Mouse (Mus musculus) left cerebral cortex, adult 2 months (tissue): ENCODE results near the gene 4933424G06Rik. TPM values are rescaled to one million over a fixed set of nuclear protein-coding genes. Genes with fewer than 3 reads are reported as not detected.

ENCODE experiments used
- DNase-seq, 2 experiments: peaks; one replicate each; pipeline ENCODE4 v3.0.0; 2021 to 2022; ENCODE audit warnings: low spot score in 2 of 2, mixed read lengths in 1 of 2; ENCODE audit errors: extremely low spot score in 1 of 2
- H3K27ac ChIP-seq: fragments of 200-600 bp; 2 replicates; pipeline ENCODE4 v1.8.1; 2022
- H3K4me3 ChIP-seq: fragments of 200-600 bp; 2 replicates; pipeline ENCODE4 v1.8.1; 2022
- CTCF ChIP-seq: fragments of 200-600 bp; IDR thresholded peaks from 2 replicates; pipeline ENCODE4 v1.8.1; 2022; ENCODE audit warnings: antibody characterized with exemption, mild to moderate bottlenecking, moderate library complexity
- intact Hi-C: fragments of 180-260 bp; cut with DNase I; formaldehyde crosslinking; loops from one replicate; pipeline ENCODE4 v1.15.1; 2025
- total RNA-seq, 2 experiments: library from RNA; stranded (reverse); gene quantifications; 2 replicates each; pipeline ENCODE4 v1.2.3; 2021

Gene 4933424G06Rik
- total RNA-seq, 2 experiments from 2014 or later: 0.41 TPM; not detected in 1

DNA sequence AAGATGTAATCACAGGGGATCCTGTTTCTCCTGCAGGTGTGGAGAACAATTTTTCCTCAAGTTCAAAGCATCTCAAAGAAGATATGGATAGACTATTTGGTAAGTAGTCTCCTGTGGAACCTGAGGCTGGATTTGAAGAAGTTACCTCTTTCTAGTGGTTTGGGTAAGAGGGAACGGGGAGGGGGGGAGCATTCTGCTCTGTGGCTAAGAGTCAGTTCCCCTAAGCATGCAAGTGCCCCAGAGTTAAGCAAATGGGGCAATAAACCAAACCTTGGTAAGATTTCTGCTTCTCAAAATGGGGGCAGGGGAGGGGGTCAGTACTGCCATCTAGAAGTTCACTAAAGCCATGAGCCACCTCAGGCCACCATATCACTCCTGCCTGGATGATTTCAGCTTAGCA is 8.8 kb downstream of the 4933424G06Rik start:
- H3K4me3 ChIP-seq: no peak overlapping the region
- no peak for TF ChIP-seq CTCF
- no peak overlapping the region for H3K27ac ChIP-seq
- DNase-seq: no peak
- intact Hi-C loops: no loop called here

DNA sequence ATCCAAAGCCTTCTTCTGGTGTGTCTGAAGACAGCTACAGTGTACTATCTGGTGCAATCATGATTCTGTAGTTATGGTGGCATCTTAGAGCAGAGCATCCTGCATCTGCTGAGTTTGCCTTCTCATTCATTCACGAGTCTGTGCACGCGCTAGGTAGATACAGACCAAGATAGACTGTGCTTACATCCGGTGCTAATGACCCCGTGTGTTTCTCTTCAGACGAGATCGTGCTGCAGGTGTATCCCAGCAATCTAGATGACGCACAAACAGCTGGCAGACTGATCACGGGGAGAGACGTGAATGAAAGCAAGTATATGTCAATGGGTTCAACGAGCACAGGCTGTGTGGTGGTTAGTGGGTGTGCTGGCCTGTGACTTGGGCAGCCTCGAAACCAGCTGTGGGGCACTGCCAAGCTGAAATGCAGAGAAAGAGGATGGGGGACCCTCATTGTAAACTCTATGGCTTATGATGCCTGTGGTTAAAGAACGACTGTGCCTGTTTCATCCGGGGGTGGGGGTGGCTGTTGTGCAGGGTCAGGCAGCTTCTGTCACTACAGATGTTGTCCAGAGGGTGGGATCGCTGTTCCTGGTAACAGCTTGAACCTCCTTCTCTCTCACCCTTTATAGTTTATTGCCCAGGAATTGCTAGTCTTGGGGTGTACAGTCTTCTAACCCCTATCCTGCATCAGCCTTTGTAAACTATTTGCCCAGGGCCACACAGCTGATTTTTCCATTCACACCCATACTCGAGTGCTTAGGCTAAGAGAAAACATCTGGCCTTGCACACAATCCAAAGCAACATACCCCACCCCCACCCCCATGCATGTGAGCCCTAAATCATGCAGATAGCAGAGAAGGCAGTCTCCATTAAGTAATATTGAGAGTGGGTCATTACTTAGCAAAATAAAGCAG is 13.5 kb downstream of the 4933424G06Rik start:
- DNase-seq: no peak
- Histone ChIP-seq H3K27ac (no peak overlapping the region), H3K4me3 (no peak overlapping the region)
- intact Hi-C loops: no loop called here
- no peak for TF ChIP-seq CTCF

DNA sequence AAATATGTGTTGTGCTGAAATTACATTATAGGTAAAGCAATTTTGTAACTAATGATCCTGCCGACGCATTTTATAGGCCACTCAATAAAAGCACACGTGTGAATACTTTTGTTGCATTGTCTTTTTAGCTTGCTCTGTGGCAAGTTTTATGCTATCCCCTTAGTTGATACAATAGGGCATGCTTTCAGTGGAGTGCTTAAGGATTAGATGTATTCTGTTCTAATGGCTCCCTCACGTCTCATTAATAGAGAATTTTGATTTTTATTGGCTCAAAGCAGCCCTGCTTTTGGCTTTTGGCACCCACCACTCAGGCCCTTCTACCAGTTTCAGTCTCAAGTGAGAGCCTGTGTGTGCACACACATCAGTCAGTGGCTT is 14.1 kb downstream of the 4933424G06Rik start:
- no peak for DNase-seq
- H3K4me3 ChIP-seq: no peak overlapping the region
- intact Hi-C loops: no loop called here
- H3K27ac ChIP-seq: no peak overlapping the region
- no peak for TF ChIP-seq CTCF

DNA sequence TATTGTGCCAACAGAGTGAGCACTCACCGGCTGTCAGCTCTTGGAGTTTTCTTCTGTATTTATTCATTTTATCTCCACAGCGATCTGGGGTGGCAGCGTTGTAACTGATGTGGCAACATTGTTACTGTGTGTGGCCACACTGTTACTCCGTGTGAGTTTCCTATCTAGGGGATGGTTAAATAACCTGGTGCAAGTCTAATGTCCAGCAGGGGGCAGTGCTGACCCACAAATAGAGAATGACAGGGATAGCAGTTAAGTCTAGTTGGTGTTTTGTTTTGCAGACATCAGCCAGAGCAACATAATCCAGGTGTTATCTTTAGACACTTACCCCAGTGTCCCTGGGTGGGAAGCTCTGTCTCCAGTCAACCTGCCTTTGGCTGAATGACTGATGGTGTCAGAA is 27.4 kb downstream of the 4933424G06Rik start:
- no peak overlapping the region for H3K27ac ChIP-seq
- H3K4me3 ChIP-seq: no peak overlapping the region
- intact Hi-C loops: loop anchor here (1.0 to 10.0 kb wide), 2 partner anchors 513 to 668 kb away; no protein-coding TSS in a partner anchor
- DNase-seq: peak; percentile 77 to 84
- TF ChIP-seq CTCF: peak; percentile 84

DNA sequence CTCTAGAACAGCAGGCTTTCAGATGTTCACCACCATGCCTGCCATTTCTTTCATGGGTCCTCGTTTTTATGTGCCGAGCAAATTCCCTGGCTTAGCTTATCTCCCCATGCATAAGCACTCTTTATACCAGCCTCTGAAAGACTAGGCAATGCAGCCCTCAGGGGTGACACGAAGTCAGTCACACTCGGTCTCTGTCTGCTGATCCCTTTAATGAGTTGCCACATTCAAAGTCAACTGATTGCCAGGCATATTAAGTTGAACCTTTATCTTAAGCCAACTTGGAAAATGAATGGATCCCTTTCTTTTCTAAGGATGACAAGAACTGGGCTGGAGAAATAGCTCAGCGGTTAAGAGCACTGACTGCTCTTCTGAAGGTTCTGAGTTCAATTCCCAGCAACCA is 29.3 kb downstream of the 4933424G06Rik start:
- Histone ChIP-seq H3K4me3 (no peak overlapping the region), H3K27ac (no peak overlapping the region)
- TF ChIP-seq CTCF: no peak
- DNase-seq: no peak
- intact Hi-C loops: loop anchor here (10.0 kb wide), 1 partner anchor 666 kb away; no protein-coding TSS in a partner anchor

DNA sequence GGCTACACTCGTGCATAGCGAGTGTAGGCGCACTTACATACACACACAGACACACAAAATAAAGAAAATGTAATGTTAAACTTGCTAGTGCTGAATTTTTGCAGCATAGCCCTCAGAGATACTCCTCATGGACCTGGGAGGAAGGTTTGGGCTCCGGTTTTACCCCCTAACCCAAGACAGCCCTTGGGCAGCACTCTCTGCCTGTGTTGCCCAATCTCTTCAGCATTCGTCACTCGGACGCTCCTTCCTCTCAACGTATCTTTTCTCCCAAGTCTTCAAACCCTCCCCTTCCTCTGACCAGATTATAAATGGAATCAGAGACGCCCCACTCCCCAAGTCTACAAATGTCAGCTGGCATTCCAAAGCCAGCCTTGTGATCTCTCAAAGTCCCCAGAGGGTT is 33.1 kb downstream of the 4933424G06Rik start:
- Histone ChIP-seq H3K4me3 (no peak overlapping the region), H3K27ac (no peak overlapping the region)
- no peak for TF ChIP-seq CTCF
- intact Hi-C loops: loop anchor here (10.0 kb wide), 1 partner anchor 892 kb away; no protein-coding TSS in a partner anchor
- DNase-seq: no peak

DNA sequence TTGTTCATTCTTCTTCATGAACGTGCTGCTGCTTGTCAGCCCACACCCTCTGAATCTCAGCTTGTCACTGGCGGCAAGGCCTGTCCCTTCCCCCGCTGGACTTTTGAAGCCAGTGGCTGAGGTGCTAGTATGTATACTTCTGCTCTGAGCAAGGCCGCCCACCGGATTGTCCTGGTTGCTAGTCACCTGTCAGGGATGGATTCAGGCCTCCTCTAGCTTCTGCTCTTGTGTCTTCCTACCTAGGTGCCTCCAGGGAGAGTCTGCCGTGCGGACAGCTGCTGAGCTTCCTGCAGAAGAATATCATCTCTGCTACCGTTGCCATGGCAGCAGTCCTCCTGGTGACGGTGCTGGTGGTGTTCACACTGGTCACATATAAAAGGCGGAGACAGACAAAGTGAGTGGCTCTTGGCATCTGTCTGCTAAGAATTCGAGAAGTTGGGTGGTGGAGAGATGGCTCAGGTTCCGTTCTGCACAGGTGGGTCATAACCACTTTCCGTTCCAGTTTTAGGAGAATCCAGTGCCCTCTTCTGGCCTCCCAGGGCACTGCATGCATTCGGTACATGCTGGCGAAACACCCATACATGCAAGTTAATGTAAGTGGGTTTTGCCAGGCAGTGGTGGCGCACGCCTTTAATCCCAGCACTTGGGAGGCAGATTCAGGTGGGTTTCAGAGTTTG is 34.5 kb downstream of the 4933424G06Rik start:
- DNase-seq: peak; percentile 76 to 78
- peak; percentile 80 for TF ChIP-seq CTCF
- intact Hi-C loops: loop anchor here (2.0 to 10.0 kb wide), 2 partner anchors 198 to 890 kb away; partner anchors contain the start of gene Ankrd39
- H3K4me3 ChIP-seq: peak overlapping the region; percentile 35
- peak overlapping the region; percentile 3; the same call in 1 of the 2 replicates for H3K27ac ChIP-seq

DNA sequence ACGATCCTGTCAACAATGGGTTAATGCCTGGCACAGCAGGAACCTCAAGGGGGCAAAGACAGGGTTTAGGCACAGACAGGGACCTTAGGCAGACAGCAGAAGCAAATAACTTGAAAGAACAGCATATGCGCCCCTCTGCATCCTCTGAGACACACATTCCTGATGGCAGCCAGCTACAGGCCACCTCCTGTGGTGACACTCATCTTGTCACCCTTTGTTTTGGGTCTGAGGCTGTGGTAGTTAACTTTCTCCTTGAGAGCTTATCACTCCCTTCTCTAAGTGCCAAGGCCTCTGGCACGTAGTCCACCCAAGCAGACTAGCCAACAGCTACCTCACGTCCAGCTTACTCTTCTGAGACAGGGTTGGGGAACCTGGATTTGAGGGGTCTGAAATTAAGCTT is 35.7 kb downstream of the 4933424G06Rik start:
- DNase-seq: no peak
- Histone ChIP-seq H3K27ac (no peak overlapping the region), H3K4me3 (no peak overlapping the region)
- no peak for TF ChIP-seq CTCF
- intact Hi-C loops: loop anchor here (2.0 to 10.0 kb wide), 2 partner anchors 199 to 889 kb away; partner anchors contain the start of gene Ankrd39

DNA sequence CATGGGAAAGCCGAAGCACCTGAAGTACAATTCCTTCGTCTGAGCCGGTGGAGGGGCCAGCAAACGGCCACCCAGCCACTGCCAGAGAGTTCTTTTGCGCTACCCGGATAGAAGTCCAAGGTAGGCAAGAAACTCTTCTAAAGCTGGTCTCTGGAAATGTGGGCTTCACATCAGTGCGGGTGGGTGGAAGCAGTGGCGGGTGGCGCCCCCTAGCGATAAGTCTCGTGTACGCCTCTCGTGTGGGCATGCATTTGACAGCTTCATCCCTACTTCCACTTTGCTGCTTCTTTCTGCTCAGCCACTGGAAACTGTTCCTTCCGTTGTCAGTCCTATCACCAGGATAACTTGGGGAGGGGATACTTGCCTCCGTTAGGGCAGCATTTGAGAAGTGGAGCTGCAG is 36.5 kb downstream of the 4933424G06Rik start:
- DNase-seq: no peak
- Histone ChIP-seq H3K4me3 (no peak overlapping the region), H3K27ac (no peak overlapping the region)
- intact Hi-C loops: loop anchor here (10.0 kb wide), 1 partner anchor 888 kb away; no protein-coding TSS in a partner anchor
- peak; percentile 43 for TF ChIP-seq CTCF

DNA sequence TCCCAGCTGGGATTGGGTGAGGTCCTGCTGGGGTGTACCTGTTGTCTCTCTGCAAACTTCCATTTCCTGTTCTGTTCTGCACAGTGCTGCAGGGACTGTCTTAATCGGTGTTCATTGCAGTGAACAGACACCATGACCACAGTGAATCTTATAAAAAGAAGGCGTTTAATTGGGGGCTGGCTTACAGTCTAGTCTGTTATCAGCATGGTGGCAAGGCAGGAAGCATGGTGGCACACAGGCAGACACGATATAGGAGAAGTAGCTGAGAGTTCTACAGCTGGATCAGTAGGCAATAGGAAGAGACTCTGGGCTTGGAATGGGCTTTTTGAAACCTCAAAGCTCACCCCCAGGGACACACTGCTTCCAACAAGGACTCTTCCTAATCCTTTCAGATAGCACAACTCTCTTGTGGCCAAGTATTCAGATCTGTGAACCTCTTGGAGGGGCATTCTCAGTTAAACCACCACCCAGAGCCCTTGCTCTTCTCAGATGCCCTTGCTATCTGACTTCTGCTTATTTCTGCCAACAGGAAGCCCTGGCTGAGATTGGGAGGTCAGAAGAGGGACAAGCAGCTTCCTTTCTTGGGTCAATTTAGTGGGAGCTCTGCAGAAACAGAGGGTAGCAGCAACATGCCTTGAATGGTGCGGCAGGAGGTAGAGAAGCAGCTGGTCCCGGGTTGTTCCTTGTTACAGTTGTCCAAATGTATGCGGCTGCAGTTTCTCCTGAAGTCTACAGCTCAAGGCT is 44.2 kb downstream of the 4933424G06Rik start:
- H3K4me3 ChIP-seq: no peak overlapping the region
- intact Hi-C loops: no loop called here
- H3K27ac ChIP-seq: no peak overlapping the region
- no peak for DNase-seq
- no peak for TF ChIP-seq CTCF

DNA sequence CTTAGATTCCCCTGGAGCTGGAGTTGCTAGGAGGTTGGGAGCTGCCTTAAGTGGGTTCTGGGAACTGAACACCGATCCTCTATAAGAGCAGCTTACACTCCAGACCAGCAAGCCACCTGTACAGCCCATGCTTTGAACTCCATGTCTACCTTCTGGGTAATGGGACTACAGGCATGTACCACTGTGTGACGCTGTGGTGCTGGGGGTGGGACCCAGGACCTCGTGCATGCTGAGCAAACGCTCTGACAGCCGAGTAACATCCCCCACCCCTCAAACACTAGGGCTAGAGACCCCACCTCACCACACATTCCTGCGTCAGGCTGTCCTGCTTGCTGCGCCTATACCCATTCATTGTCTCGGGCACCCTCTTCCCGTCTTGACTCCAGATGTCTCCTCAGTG is 48.6 kb downstream of the 4933424G06Rik start:
- Histone ChIP-seq H3K27ac (no peak overlapping the region), H3K4me3 (no peak overlapping the region)
- no peak for DNase-seq
- intact Hi-C loops: no loop called here
- no peak for TF ChIP-seq CTCF
